Mouse (Mus musculus): ENCODE results near the gene Gpr35. TPM values are rescaled to one million over a fixed set of nuclear protein-coding genes. Genes with fewer than 3 reads are reported as not detected.

Gpr35 gene
- total and polyA plus RNA-seq, 2 experiments from 2014 or later: 0.13 to 0.42 TPM

DNA sequence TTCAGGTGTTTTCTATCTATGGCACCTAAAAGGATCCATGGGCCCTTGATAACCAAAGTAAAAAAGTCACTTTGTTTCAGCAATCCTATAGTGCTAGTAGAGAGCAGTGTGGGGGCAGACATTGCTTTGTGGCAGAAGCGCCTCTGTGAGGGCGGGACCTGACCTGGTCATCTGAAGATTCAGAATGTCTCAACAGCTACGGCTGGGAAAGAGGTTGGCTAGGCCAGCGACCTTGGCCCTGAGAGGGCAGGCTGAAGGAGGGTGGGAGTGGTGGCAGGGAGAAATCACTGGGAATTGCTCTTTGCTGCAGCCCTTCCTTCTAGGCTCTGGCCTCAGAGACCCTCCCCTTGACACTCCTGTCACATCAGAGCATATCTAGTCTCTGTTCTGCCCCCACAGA, 36.4 kb upstream of the Gpr35 start:
- Histone ChIP-seq H3K9me3 (ENCODE audit: low read length) (no peaks in the 10 kb centered on the region), H3K4me2 (ENCODE audit: low read depth, low read length) (no peak overlapping the region), H3K9ac (replicated peaks; ENCODE audit: low read length) (no peak overlapping the region), H3K36me3 (ENCODE audit: insufficient read depth, low read length) (peaks cover 48% of the 10 kb centered on the region), H3K4me3 (ENCODE audit: low read length) (no peak overlapping the region), H3K4me1 (ENCODE audit: insufficient read depth, low read length) (peaks cover 23% of the 10 kb centered on the region), H3K27ac (no peak overlapping the region), H3K27me3 (ENCODE audit: insufficient read depth, low read length) (no peaks in the 10 kb centered on the region)
- DNase-seq (ENCODE audit: low spot score) (no peak), ATAC-seq (no peak)
- 85% methylated on average over 4 of the region's 4 CpGs for WGBS
- TF ChIP-seq CTCF (IDR thresholded peaks at IDR 0.05; ENCODE audit: low read depth): no peak

DNA sequence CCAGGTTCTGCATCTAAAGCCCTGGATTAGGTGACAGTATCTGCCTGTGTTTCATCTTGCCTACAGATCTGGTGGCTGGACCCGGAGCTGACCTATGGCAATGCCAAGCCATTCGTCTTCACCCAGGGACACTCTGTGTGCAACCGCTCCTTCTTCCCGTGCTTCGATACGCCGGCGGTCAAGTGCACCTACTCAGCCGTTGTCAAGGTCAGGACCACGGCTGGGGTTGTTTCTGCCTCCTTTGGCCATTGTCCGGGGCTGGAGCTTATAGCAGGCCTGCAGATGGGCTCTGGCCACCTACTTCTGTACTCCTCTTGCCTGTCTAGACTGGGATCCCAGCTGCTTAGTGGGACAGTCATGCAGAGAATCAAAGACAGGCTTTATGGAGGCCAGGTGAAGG, 35.7 kb upstream of the Gpr35 start:
- H3K9ac ChIP-seq (replicated peaks; ENCODE audit: low read length): no peak overlapping the region
- peaks cover 55% of the 10 kb centered on the region for H3K36me3 ChIP-seq (ENCODE audit: insufficient read depth, low read length)
- DNase-seq (ENCODE audit: low spot score) (no peak), ATAC-seq (no peak)
- H3K4me1 ChIP-seq (ENCODE audit: insufficient read depth, low read length): peaks cover 15% of the 10 kb centered on the region
- H3K4me2 ChIP-seq (ENCODE audit: low read depth, low read length): no peak overlapping the region
- H3K27ac ChIP-seq: no peak overlapping the region
- no peaks in the 10 kb centered on the region for H3K9me3 ChIP-seq (ENCODE audit: low read length)
- WGBS: 95% methylated on average over 11 of the region's 11 CpGs
- H3K27me3 ChIP-seq (ENCODE audit: insufficient read depth, low read length): no peaks in the 10 kb centered on the region
- TF ChIP-seq CTCF (IDR thresholded peaks at IDR 0.05; ENCODE audit: low read depth): no peak
- no peak overlapping the region for H3K4me3 ChIP-seq (ENCODE audit: low read length)

DNA sequence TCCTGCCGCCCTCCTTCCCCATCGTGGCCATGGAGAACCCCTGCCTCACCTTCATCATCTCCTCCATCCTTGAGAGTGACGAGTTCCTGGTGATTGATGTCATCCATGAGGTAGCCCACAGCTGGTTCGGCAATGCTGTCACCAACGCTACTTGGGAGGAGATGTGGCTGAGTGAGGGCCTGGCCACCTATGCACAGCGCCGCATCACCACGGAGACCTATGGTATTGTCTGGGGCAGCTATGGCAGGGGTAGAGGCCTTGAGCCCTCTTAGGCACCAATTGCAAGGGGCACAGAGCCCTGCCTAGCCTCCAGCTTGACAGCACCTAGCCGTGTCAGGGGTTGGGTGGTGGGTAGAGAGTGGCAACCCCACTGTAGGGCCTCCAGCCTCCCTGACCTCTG, 33.9 kb upstream of the Gpr35 start:
- peaks cover 58% of the 10 kb centered on the region for H3K36me3 ChIP-seq (ENCODE audit: insufficient read depth, low read length)
- 92% methylated on average over 9 of the region's 9 CpGs for WGBS
- H3K4me3 ChIP-seq (ENCODE audit: low read length): no peak overlapping the region
- no peak for TF ChIP-seq CTCF (IDR thresholded peaks at IDR 0.05; ENCODE audit: low read depth)
- DNase-seq (ENCODE audit: low spot score) (no peak), ATAC-seq (no peak)
- peaks cover 12% of the 10 kb centered on the region for H3K4me1 ChIP-seq (ENCODE audit: insufficient read depth, low read length)
- no peak overlapping the region for H3K4me2 ChIP-seq (ENCODE audit: low read depth, low read length)
- H3K27me3 ChIP-seq (ENCODE audit: insufficient read depth, low read length): no peaks in the 10 kb centered on the region
- no peak overlapping the region for H3K9ac ChIP-seq (replicated peaks; ENCODE audit: low read length)
- no peaks in the 10 kb centered on the region for H3K9me3 ChIP-seq (ENCODE audit: low read length)
- H3K27ac ChIP-seq: no peak overlapping the region

DNA sequence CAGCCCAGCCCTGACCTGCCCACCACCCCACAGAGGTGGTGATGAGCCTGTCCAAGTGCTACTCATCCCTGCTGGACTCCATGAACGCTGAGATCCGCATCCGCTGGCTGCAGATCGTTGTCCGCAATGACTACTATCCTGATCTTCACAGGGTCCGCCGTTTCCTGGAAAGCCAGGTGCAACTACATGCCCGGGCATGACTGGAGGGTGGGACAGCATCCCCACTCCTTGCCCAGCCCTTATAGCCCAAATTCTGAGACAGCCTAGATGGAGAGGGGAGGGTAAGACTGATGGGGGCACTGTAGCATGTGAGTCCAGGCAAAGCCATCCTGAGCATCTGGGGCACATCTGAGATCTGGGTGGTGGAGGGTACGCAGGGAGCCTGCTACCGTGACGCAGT, 31.5 kb upstream of the Gpr35 start:
- TF ChIP-seq CTCF (IDR thresholded peaks at IDR 0.05; ENCODE audit: low read depth): no peak

DNA sequence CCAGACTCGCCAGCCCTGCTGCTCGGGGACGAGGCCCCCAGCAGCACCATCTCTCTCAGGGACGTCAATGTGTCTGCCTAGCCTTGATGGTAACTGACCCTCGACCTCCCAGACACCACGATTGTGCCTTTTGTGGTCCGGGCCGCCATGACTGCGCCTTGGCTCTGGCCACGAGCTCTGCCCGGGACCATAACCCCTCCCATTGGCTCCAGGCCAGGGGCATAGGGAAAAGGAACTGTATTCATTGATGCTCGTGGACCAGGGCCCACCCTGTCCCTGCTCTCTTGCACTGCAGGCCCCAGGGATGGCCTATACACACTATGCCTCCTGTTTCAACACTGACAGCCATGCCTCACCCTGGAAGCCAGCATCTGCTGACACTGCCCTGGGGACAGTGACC, 30.9 kb upstream of the Gpr35 start:
- TF ChIP-seq CTCF (IDR thresholded peaks at IDR 0.05; ENCODE audit: low read depth): no peak
- Histone ChIP-seq H3K4me3 (ENCODE audit: low read length) (no peak overlapping the region), H3K4me1 (ENCODE audit: insufficient read depth, low read length) (no peaks in the 10 kb centered on the region), H3K36me3 (ENCODE audit: insufficient read depth, low read length) (peaks cover 55% of the 10 kb centered on the region), H3K9ac (replicated peaks; ENCODE audit: low read length) (no peak overlapping the region), H3K27ac (no peak overlapping the region), H3K9me3 (ENCODE audit: low read length) (no peaks in the 10 kb centered on the region), H3K4me2 (ENCODE audit: low read depth, low read length) (no peak overlapping the region), H3K27me3 (ENCODE audit: insufficient read depth, low read length) (no peaks in the 10 kb centered on the region)
- peak; percentile 16; the same call in 1 of the 2 replicates for ATAC-seq
- 62% methylated on average over 12 of the region's 12 CpGs for WGBS
- DNase-seq (ENCODE audit: low spot score): no peak

More for the DNA sequence above, 31.5 kb upstream of the Gpr35 start:
- H3K36me3 ChIP-seq (ENCODE audit: insufficient read depth, low read length): peaks cover 58% of the 10 kb centered on the region
- no peaks in the 10 kb centered on the region for H3K4me1 ChIP-seq (ENCODE audit: insufficient read depth, low read length)
- H3K4me3 ChIP-seq (ENCODE audit: low read length): no peak overlapping the region
- H3K27ac ChIP-seq: no peak overlapping the region
- DNase-seq (ENCODE audit: low spot score): no peak
- no peak overlapping the region for H3K4me2 ChIP-seq (ENCODE audit: low read depth, low read length)
- 96% methylated on average over 11 of the region's 11 CpGs for WGBS
- ATAC-seq: no peak
- H3K27me3 ChIP-seq (ENCODE audit: insufficient read depth, low read length): no peaks in the 10 kb centered on the region
- H3K9ac ChIP-seq (replicated peaks; ENCODE audit: low read length): no peak overlapping the region
- H3K9me3 ChIP-seq (ENCODE audit: low read length): no peaks in the 10 kb centered on the region

DNA sequence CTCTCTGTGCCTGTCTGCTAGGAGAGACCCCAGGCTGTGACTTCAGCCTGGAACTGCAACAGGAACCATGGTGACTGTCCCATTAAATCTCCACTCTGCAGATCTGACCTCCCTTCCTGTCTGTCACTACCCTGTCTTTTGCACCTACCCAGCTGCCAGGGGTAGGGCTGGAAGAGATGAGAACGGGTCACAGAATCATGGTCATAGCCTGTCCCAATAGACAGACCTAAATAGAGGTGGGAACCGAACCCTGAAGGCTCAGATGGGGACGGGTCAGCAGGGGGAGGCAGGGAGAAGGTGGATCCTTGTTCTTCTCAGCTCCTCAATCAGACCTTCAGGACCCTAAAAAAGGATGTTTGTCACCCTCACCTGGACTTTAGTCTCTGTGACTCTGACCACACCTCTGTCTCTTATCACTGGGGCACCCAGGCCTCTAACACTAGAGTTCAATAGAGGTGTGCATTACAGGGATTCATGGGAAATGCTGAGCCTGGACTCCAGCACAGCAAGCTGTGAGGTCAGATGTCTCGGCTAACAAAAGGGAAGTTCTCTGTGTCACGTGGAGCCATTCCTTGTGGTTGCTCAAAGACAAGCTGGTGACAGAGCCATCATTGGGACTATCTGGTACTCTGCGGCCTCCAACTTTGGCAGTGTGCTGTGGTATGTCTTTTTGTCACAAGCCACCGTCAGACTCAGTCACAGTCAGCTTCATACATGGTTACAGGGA, 30.0 kb upstream of the Gpr35 start:
- no peak for ATAC-seq
- 82% methylated on average over 7 of the region's 7 CpGs for WGBS
- H3K36me3 ChIP-seq (ENCODE audit: insufficient read depth, low read length): peaks cover 47% of the 10 kb centered on the region
- no peak overlapping the region for H3K9ac ChIP-seq (replicated peaks; ENCODE audit: low read length)
- no peak overlapping the region for H3K4me3 ChIP-seq (ENCODE audit: low read length)
- no peaks in the 10 kb centered on the region for H3K4me1 ChIP-seq (ENCODE audit: insufficient read depth, low read length)
- no peak for TF ChIP-seq CTCF (IDR thresholded peaks at IDR 0.05; ENCODE audit: low read depth)
- no peak overlapping the region for H3K4me2 ChIP-seq (ENCODE audit: low read depth, low read length)
- no peak for DNase-seq (ENCODE audit: low spot score)
- no peaks in the 10 kb centered on the region for H3K27me3 ChIP-seq (ENCODE audit: insufficient read depth, low read length)
- H3K9me3 ChIP-seq (ENCODE audit: low read length): no peaks in the 10 kb centered on the region
- H3K27ac ChIP-seq: no peak overlapping the region

DNA sequence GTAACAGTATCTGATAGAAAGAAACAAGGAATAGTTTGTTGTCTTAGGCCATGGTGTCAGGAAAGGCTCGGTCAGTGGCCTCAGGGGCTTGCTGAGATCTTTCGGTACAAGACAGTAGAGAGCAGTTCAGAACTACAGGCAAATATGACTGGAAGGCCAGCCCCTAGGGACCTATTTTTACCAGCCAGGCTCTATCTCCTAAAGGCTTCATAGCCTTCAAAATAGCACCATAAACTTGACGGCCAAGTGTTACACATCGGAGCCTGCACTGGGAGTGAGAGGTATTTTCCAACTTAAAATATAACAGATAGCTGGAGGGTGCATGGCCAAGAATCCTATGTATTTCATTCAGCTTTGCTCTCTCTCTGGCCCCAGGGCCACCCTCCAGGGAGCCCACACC, 29.2 kb upstream of the Gpr35 start:
- Histone ChIP-seq H3K4me2 (ENCODE audit: low read depth, low read length) (no peak overlapping the region), H3K27ac (no peak overlapping the region), H3K36me3 (ENCODE audit: insufficient read depth, low read length) (peaks cover 38% of the 10 kb centered on the region), H3K27me3 (ENCODE audit: insufficient read depth, low read length) (no peaks in the 10 kb centered on the region), H3K9ac (replicated peaks; ENCODE audit: low read length) (no peak overlapping the region), H3K4me3 (ENCODE audit: low read length) (no peak overlapping the region), H3K9me3 (ENCODE audit: low read length) (no peaks in the 10 kb centered on the region), H3K4me1 (ENCODE audit: insufficient read depth, low read length) (no peaks in the 10 kb centered on the region)
- ATAC-seq: no peak
- DNase-seq (ENCODE audit: low spot score): no peak
- 95% methylated on average over 4 of the region's 4 CpGs for WGBS
- TF ChIP-seq CTCF (IDR thresholded peaks at IDR 0.05; ENCODE audit: low read depth): no peak

All from hindbrain, postnatal 0 days (tissue).